8 mouse cellular contexts compared by ENCODE assay signal in the genomic region with DNA sequence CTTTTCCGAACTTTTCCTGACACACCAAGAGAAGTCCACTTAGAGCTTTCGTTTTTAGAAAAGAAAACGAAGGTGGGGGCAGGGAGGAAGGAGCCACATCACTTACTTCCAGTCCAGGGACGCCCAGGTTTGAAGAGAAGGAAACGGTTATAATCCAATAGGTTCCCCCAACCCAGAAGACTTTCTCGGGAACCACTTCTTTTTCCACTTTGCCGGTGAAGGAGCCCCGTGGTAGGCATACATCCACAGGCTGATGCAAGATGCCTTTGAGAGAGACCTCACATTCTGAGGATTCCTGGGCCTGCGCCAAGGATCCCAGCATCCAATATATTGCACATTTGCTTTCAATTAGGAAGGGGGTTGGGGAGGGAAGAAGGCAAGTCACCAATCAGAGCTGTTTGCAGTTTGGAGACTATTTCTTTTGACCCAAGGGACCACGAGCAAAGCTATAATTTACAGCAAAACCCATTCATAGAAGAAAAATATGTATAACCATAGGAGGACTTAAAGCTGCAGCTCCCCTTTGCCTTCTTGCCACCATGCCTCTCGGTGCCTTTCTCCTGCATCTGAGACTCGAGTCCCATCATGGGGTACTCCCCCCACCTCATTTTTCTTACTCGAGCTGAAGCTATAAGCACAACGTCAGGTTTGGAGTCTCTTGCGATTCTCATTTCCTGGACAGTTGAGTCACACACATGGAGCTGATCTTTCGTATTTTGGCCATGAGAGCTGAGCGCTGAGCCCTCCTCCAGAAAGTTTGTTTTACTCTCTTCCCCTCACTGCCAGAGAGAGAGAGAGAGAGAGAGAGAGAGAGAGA. TPM values are rescaled to one million over a fixed set of nuclear protein-coding genes. Genes with fewer than 3 reads are reported as not detected.
A peak's percentile ranks its signal among the peaks of the same experiment; 100 is the strongest.
DNase-seq lines count a peak whose midpoint lies in the region; ATAC-seq and TF ChIP-seq lines count a peak whose summit lies in the region.

A gene (minus strand): TSS at position 247 of the 817 bp plus-strand sequence.

- peak within 1 kb of the TSS; percentile 45 for H3K4me2 ChIP-seq in stomach, embryonic 14.5 days (replicated peaks; ENCODE audit: low read depth, low read length)

- peak; percentile 70; the same call in 1 of the 2 replicates for ATAC-seq in stomach, embryonic 14.5 days (ENCODE audit: insufficient number of reproducible peaks, insufficient read depth, low FRiP score, low read depth)
- ATAC-seq in frontal cortex, adult (ENCODE audit: low TSS enrichment) = no peak

- intact Hi-C loops in gastrocnemius, postnatal 36 days (cut with DNase I) = no loop called here

- no peak for TF ChIP-seq POLR2A in lung, adult 2 months (IDR thresholded peaks at IDR 0.05; ENCODE audit: borderline replicate concordance, extremely low read depth, low read depth, low read length)

- H3K9ac ChIP-seq in stomach, embryonic 14.5 days (replicated peaks; ENCODE audit: low read depth, low read length) = peak within 1 kb of the TSS; percentile 45

- no peaks in the 10 kb centered on the region for H3K27me3 ChIP-seq in stomach, embryonic 14.5 days (ENCODE audit: control insufficient read depth, insufficient read depth, low read length)

- H3K9me3 ChIP-seq in stomach, embryonic 14.5 days (ENCODE audit: control insufficient read depth, low read depth, low read length) = no peaks in the 10 kb centered on the region

- DNase-seq in frontal cortex, postnatal 10 days (ENCODE audit: low spot score in 2 of 2) = peak; percentile 12 to 24
- no peak for DNase-seq in frontal cortex, postnatal 25 days (ENCODE audit: low spot score in 2 of 2)
- peak; percentile 27 to 29 for DNase-seq in cerebellum, postnatal 36 days
- DNase-seq in gastrocnemius, postnatal 36 days = peak; percentile 72 to 82
- peak; percentile 77 for DNase-seq in hindlimb bud, embryonic 11.5 days (ENCODE audit: extremely low spot score, low read depth, low spot score)
- DNase-seq in lung, adult 2 months = peak; percentile 20

- H3K36me3 ChIP-seq in stomach, embryonic 14.5 days (ENCODE audit: control insufficient read depth, insufficient read depth, low read length) = no peaks in the 10 kb centered on the region

- peak within 1 kb of the TSS; percentile 97 for H3K27ac ChIP-seq in stomach, embryonic 14.5 days (ENCODE audit: low read length)

- no peak for TF ChIP-seq CTCF in lung, adult 2 months (IDR thresholded peaks at IDR 0.05; ENCODE audit: insufficient read depth, low read length)

- H3K4me1 ChIP-seq in lung, adult 2 months (ENCODE audit: control insufficient read depth, insufficient read depth, low read length) = no peaks in the 10 kb centered on the region
- H3K4me1 ChIP-seq in stomach, embryonic 14.5 days (ENCODE audit: control insufficient read depth, insufficient read depth, low read length) = peaks cover 10% of the 10 kb centered on the region; the same call in 1 of the 2 replicates

- H3K4me3 ChIP-seq in lung, adult 2 months (replicated peaks; ENCODE audit: extremely low read depth, low read depth, low read length) = peak within 1 kb of the TSS; percentile 71
- H3K4me3 ChIP-seq in stomach, embryonic 14.5 days (ENCODE audit: low read depth, low read length) = peak within 1 kb of the TSS; percentile 29

- WGBS in lung, adult 2 months = 44% methylated on average over 17 of the region's 17 CpGs
- 37% methylated on average over 17 of the region's 17 CpGs for WGBS in stomach, embryonic 14.5 days

RNA-seq across cellular contexts. Expression of the gene that starts here (rescaled TPM):
- 10 to 100 TPM; 17.8 to 18.2 TPM for total RNA-seq in gastrocnemius, postnatal 36 days (2021)
- polyA plus RNA-seq in lung, adult 2 months (2012; rRNA removed) = 31.3 and 42.6 TPM in 2 replicates
- 60.4 and 62.2 TPM in 2 replicates for polyA plus RNA-seq in stomach, embryonic 14.5 days (2014; fragmentation: Nextera tagmentation; extraction: Ambion mirVana)

Comparison
In these comparisons a context has a peak if more than half of its experiments do, and no peak if none do; other contexts are left out.
1. DNase-seq: peak in frontal cortex, postnatal 10 days (2 of 2), cerebellum, postnatal 36 days (2 of 2), gastrocnemius, postnatal 36 days (2 of 2), hindlimb bud, embryonic 11.5 days (single experiment) and lung, adult 2 months (single experiment); none in frontal cortex, postnatal 25 days (0 of 2).